Mouse (Mus musculus) urinary bladder, postnatal 36 days (tissue): ENCODE measurements around the gene Gm11983.
"Not testable (repeated sequence)": the region's sequence is repeated elsewhere in the genome, so short reads cannot be mapped to it uniquely, and the experiment has no call there.

Source experiments
- DNase-seq, 2 experiments: peaks; one replicate each; pipeline ENCODE4 v3.0.0; 2022; ENCODE audit warnings: low spot score in 2 of 2, mixed read lengths in 1 of 2

The Gm11983 gene

DNA sequence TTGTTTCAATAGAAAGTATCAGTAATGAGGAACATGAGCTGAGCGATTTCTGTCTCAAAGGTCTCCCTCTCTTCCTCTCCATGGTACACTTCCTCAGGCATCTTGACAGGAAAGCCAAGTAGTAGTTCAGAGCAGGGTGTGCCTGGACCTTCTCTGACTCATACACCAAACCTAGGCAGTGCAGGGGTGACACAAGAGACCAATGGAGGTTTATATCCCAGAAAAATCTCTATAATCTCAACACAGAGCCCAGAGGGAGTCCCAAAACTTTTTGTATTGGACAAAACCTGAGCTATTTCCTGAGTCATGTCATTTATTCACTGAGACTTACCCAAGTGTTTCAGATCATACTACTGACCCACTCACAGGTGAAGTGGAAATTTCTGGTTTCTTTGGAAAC, at the start of gene Gm11983:
Gene Gm11983 (minus strand): TSS at position 101 of the 400 bp plus-strand sequence.
- no peak for DNase-seq

DNA sequence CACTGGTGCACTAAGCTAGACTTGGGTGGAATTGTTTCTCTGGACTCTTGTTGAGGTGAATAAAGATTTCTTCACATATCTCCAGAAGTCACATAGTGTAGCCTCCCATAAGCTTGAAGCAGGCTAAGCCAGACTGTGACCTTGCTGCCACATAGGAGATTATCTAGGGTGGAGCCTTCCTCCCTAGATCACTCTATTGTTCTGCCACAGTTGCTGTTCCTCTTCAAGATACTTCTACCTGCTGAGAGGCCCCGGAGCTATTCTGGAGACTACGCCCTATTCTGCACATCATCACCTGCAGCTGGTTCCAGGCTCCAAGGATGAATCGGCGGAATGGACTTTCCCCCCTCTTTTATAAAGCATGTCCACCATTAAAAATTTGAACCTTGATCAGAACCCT, 45.6 kb upstream of the Gm11983 start:
- not testable (repeated sequence) for DNase-seq

DNA sequence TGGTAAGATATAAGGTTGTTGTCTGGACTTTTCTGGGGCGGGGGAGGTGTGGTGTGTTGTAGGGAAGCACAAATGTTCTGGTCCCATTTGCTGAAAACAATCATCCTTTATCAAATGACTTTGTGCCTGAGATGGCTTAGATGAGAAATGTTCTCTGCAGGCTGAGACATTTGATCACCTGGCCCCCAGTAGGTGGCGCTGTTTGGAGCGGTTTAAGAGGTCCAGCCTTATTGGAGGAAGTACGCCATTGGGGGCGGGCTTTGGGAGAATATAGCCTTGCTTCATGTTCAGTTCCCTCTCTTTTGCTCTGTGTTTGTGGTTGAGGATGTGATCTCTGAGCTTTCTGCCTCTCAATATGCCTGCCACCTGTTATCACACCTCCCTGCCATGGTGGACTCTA, 44.2 kb upstream of the Gm11983 start:
- DNase-seq, result no peak

DNA sequence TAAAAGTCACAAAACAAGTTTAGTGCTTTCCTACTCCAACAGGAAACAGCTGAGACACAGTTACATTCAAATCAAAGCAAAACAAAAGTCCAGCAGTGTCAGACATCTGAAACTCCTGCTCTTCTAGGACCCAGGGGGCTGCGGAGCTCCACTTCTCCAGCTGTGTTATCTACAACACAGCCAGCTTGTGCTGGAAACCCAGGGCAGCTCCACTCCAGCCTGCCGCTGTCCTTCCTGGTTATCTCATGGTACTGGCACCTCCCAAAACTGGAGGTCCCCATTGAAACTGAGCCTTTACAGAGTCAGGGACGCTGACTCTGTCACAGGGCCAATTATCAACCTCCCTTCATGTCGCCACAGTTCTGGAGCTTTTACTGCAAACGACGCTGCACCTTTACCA, 40.3 kb upstream of the Gm11983 start:
- no peak for DNase-seq

DNA sequence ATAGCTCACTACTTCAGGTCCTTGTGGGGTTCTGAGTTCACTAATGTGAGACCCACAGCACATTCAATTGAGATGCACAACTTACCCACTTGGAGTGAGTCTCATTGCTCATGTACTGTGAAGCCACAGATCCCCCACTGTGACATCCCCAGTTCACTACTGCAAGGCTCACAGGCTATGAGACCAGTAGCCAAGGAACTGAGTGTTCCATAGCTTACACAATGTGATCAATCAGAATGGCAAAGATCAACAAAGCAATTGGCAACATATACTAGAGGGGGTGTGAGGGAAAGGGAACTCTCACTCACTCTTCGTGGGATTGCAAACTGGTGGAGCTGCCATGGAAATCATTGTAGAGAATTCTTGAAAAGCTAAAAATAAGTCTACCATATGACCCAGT, 33.5 kb upstream of the Gm11983 start:
- no peak for DNase-seq

DNA sequence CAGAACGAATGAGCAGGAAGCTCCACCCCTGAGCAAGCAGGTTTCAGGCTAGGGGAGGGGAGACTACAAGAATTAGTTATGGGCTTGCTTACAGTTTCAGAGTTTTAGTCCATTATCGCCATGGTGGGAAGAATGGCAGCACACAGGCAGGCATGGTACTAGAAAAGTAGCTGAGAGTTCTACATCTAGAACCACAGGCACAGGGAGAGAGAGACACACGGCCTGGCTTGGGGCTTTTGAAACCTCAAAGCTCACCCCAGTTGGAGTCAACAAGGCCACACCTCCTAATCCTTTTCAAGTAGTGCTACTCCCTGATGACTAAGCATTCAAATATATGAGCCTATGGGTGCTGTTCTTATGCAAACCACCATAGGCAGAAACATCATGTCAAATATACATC, 28.1 kb upstream of the Gm11983 start:
- no peak for DNase-seq

DNA sequence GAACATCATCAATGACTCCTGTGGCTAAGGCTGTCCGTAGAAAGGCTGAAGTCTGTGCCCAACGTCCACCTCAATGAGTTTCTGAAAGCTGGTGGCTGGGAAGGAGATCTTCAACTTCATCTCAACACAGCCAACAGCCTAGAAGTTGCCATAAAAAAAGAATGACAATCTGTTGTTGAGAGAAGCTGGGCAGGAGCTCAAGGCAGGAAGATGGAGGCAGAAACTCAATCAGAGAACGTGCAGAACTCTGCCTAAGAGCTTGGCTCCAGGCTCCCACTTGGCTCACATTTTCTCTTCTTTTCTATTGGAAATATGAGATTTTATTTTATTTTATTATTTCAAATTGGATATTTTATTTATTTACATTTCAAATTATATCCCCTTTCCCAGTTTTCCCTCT, 24.7 kb upstream of the Gm11983 start:
- no peak for DNase-seq

DNA sequence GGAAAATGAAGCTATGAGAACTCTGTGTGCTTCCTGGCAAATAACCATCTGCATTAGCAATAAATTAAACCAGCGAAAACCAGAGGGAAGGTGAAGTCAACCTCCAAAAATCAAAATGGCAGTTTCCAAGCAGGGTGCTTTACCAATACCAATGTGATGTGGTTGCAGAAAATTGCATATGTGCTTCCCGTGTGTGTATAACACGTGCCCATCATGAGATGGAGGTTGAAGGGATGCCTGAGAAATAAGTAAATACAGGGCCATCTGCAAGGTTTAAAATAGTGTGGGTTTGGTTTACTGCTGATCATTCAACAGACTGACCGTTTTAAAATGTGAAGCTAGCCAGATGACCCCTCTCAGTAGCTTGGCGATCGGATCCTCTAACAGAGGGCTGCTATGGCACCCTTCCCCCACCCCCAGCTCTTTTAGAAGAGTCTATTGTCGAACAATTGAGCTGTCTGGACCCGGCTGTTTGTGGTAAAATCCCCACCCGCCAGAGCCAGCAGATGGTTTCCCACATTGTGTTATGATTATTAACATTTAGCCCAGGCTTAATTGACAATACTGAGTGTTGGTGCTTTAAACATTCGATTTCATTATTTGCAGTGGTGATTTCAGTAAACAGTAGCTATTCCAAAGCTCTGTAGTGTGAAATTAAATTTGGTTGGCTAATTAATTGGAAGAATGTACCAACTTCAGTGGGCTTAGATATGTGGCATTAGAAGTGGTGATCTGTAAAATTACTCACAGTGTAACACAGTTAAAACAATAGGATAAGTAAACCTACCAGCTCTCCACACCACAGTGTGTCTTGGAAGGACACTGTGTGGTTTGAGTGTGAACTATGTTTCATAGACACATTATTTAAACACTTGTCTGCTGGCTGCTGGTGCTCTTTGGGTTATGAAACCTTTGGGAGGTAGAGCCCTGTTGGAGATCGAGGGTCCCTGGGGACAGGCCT, 22.7 kb upstream of the Gm11983 start:
- no peak for DNase-seq

DNA sequence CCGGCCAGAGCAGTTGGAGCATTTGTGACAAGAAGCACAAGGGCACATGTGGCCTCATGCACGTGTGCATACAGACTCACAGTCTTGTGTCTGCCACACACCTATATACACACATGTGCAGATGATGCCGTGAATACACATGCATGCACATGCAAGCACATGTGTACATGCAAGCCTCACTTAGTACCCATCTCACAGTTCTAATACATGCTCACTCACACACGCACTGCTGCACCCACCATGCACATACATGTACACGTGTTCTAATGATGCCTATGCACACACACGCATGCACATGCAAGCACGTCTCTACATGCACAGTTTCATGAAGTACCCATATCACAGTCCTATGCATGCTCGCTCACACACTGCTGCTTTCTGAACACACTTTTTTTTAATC, 21.6 kb upstream of the Gm11983 start:
- no peak for DNase-seq

DNA sequence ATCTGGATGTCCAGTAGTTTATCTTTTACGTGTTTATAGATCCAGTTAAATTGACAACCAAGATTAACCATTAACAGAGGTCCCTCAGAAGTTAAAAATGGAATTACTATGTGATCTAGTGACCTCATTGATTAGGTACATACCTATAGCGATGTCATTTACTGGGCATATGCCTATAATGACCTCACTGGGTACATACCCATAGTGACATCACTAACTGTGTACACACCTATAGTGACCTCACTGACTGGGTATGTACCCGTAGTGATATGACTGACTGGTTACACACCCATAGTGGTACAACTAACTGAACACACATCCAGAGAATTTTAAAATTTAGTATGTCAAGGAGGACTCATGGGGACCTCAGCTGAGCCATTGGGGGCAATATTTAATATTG, 18.5 kb upstream of the Gm11983 start:
- DNase-seq, result no peak

DNA sequence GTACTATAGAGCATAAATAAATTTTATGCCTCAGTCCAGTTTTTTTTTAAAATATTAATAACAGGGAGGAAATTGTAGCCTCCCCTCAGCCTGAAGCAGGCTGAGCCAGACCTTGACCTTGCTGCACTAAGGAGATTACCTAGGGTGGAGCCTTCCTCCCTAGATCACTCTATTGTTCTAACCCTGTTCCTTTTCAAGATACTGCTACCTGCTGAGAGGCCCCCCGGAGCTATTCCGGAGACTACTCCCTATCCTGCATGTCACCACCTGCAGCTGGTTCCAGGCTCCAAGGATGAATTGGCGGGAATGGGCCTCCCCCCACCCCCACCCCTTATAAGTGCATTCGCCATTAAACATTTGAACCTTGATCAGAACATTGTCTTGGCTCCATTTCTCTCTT, 15.9 kb upstream of the Gm11983 start:
- not testable (repeated sequence) for DNase-seq

DNA sequence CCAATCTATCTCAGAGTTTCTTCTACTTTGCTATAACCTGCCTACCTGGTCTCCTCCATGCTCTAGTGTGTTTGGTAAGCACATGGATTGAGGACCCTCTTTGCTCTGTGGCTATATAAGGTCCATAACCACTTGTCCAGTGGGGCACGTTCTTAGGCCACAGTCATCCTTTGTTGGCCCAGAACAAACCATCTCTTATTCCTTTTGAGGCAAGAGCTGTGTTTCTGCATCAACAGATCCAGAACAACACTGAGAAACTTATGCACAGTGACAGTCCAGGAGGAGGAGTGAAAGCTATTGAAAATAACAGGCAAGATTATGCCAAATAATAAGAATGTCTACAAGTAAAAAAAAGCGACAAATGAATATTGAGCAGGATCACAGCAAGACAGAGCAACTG, 6.4 kb upstream of the Gm11983 start:
- DNase-seq, result no peak

DNA sequence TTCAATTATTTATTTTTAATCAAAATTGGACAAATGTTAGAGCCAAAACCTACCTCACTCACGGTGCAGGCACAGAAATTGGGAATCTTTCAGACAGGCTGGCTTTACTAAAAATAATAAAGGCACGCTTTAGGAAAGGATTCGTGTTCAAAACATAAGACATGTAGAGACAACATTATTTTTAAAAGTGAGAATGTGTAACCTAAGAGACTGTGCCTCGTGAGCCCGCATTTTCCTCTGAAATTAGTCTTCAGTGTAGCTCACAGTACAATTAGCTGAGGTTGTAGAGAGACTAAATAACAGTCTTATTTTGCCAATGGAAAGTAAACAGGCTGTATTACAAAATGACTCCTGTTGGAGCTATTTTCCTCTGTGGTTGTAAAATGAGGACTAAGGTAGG, 4.7 kb upstream of the Gm11983 start:
- no peak for DNase-seq

DNA sequence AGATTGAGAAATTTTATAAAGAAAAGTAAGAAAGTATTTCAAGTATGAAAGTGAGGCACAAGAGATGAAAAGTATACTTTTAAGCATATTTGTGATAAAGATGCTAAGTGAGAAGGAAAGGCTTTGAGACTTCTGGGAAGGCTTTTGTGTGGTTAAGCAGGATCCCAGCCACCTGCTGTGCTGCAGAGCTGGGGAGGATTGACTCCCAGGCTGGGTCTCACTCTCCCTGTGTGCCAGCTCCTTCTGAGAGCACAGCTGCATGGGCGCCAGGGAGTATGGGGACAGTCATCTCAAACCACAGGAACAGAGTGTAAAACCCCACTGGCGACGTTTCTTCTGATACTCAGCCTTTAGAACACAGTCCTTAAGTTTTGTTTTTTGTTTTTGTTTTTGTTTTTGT, 3.3 kb upstream of the Gm11983 start:
- no peak for DNase-seq

DNA sequence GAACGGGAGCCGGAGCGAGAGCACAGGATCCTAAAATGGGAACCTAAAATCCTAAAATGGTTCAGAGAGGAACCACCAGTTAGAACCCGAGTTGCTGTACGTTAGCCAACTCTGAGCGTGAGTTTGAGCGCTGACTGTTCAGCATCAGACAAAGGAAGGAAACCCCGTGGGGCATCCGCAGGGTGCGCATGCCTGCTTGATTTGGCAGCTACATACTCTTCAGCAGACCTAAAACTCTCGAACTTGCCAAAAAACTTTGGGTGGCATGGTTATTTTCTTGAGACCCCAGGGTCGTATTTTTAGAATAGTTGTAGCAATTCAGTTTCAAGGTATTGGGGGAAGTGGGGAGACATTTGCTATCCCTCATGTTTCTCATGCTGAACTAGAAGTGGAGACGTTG, 2.8 kb downstream of the Gm11983 start:
- no peak for DNase-seq

DNA sequence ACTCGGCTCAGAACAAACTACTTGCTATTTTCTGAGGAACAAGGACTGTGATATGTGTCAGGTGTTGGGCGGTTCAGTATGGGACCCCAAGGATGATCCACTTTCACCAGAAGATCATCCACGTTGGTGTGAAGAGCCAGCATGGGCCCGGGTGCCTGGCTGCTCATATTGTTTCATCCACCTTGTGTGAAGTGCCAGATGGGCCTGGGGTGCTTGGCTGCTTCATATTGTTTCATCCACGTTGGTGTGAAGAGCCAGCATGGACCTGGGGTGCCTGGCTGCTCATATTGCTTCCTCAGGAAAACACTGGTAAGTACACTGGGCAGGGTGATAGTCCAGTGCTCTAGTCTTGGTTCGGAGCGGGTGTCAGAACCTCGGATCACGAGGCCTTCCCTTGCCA, 3.7 kb downstream of the Gm11983 start:
- no peak for DNase-seq

DNA sequence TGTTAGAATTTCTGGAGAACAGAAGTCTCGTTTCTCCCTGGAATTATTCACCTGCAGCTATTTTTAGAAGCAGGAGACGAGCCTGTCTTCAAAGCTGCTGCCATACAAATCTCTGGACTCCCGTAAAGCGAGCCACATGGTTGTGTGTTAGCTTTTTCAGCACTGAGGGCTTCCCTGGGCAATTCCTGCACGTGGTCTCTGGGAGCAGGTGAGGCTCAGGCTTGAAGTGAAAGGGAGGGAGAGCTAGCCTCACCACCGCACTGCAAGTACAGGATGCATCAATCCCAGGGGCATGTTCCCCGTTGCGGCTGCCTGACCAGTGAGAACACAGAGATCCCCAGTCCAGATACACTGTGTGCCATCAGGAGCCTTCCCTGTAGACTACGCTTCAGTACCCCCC, 5.5 kb downstream of the Gm11983 start:
- no peak for DNase-seq

DNA sequence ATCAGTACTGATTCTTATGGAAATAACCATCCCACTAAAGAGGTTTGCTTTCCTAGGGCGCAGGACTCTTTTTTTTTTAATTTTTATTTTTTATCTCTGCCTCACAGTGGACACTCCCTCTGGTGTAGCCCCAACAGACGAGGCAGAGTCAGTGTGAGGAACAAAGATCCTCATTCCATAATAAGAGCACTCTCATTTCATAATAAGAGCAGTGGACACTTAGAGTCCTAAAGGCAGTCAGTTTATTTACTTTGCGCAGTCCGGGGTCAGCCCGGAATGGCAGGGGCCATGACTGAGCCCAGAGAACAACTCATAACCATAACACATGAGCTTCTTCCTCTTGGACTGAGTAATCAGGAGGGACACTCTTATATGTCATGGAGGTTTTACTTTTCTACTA, 9.3 kb downstream of the Gm11983 start:
- no peak for DNase-seq

DNA sequence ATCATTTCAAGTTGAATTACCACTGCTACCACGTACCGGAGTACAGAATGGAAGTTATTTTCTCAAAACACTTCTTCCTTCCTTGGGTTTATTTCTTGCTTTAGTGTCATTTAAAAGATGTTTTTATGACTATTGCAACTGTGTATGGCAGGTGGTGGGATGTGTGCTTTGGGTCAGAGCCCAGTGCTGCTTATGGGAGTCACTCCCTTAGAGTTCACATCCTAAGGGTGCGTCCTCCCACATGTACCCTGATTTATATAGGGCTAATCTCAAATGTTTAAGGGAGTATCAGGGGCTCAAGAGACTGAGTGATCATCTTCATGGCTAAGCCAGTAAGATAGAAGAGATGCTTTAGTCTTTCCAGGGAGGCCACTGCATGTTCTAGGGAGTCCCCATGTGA, 11.3 kb downstream of the Gm11983 start:
- DNase-seq, result no peak

DNA sequence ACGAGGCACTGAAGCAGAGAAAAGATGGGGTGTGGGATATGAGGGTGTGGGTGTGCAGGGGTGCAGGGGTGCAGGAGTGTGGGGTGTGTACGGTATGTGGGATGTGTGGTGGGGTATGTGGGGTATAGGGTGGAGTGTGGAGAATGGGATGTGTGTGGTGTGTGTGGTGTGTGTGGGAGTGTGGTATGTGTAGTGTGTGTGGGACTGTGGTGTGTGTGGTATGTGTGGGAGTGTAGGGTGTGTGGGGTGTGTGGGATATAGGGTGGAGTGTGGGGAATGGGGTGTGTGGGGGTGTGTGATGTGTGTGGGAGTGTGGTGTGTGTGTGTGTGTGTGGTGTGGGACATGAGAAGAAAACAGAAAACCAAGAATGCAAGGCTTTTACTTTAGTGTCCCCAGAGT, 14.3 kb downstream of the Gm11983 start:
- no peak for DNase-seq

DNA sequence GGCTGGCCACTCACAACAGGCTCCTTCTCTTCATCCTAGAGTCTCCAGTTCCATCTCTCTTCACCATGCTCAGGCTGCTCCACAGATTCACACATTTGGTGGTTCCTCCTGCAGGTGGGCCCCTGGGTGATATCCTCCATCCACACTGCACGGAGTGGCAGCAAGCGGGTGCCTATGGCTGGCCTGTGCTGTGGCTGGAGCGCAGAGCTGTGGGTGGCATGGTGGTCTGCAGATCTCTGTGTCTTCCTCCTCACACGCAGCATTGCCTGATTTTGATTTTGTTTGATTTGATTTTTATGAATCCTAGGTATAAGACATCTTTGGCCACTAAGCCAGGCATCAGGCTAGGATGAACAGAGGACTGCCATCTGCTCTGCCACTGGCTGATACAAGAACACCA, 23.0 kb downstream of the Gm11983 start:
- DNase-seq, result no peak

DNA sequence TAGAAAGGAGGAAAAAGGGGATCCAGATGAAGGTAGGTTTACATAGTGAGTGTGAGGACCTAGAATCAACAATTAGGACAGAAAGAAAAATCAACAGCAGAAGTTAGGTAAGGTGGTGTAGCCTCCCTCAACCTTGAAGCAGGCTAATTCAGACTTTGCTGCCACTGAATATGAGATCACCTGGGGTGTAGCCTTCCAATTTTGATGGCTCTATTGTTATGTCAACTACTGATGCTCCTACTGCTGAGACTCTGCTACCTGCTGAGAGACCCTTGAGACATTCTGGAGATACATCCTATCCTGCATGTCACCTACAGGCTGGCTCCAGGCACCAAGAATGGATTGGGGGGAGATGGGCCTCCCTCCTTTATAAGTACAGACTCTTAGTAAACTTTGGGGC, 34.6 kb downstream of the Gm11983 start:
- DNase-seq, result not testable (repeated sequence)

DNA sequence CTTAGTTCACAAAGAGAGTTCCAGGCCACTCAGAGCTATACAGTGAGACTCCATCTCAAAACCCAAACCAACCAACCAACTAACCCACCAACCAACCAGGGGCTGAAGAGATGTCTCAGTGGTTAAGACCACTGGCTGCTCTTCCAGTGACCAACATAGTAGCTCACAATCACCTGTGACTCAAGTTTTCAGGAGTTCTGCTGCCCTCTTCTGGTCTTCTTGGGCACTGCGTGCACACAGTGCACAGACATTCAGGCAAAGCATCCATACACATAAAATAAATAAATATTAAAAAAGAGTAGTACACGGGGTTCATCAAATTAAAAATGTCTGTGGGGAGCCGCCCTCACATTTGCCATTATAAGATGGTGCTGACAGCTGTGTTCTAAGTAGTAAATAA, 46.8 kb downstream of the Gm11983 start:
- DNase-seq, result no peak
